In the genomic region with DNA sequence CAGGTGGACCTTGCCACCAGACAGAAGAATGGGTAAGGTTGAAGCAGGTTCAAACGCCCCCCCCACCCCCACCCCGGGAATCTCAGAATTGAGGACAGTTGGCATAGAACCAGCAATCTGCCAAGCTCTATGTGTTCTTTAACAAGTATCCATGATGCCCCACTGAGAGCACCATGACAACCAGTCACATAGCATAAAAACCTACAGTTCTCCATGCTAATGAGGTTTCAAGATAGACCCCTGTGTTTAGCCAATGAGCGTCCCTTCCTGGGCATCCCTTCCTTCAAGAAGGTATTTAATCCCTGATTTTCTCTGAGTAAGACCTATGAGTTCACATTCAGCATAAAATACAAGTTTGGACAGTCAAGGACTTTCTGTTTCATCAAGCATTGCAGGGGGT, we compare ENCODE assay signal across 20 mouse cellular contexts.
DNase-seq lines count a peak whose midpoint lies in the region; ATAC-seq lines count a peak whose summit lies in the region.
"Had no signal": no experiment of that assay in that cellular context is flagged by ENCODE, and none has a peak within 500 bp of the region (broad histone marks: within the 10 kb centered on the region; RNA-seq: fewer than 3 reads in every experiment).

No protein-coding gene starts in this region.

- no peak overlapping the region for H3K27ac ChIP-seq in forebrain, embryonic 11.5 days (ENCODE audit: low read depth, low read length)
- H3K27ac ChIP-seq in forebrain, embryonic 10.5 days, result no peak overlapping the region
- no peak overlapping the region for H3K27ac ChIP-seq in neural tube, embryonic 11.5 days (ENCODE audit: low read depth, low read length)
- H3K27ac ChIP-seq in hindbrain, embryonic 13.5 days, result no peak overlapping the region
- H3K27ac ChIP-seq in neural tube, embryonic 13.5 days (replicated peaks), result no peak overlapping the region
- H3K27ac ChIP-seq: heart, adult 2 months; kidney, embryonic 15.5 days; limb, embryonic 12.5 days; macrophage had no signal

- no peak overlapping the region for H3K4me3 ChIP-seq in forebrain, embryonic 11.5 days (ENCODE audit: low read depth, low read length)
- no peak overlapping the region for H3K4me3 ChIP-seq in forebrain, embryonic 10.5 days
- no peak overlapping the region for H3K4me3 ChIP-seq in neural tube, embryonic 11.5 days (ENCODE audit: low read depth, low read length)
- H3K4me3 ChIP-seq in hindbrain, embryonic 13.5 days, result no peak overlapping the region
- no peak overlapping the region for H3K4me3 ChIP-seq in neural tube, embryonic 13.5 days
- H3K4me3 ChIP-seq: heart, adult 2 months; kidney, embryonic 15.5 days; limb, embryonic 12.5 days had no signal

- no peaks in the 10 kb centered on the region for H3K27me3 ChIP-seq in forebrain, embryonic 11.5 days (ENCODE audit: control insufficient read depth, insufficient read depth, low read length)
- H3K27me3 ChIP-seq in forebrain, embryonic 10.5 days (ENCODE audit: poor library complexity, severe bottlenecking), result no peaks in the 10 kb centered on the region
- H3K27me3 ChIP-seq in neural tube, embryonic 11.5 days (ENCODE audit: control insufficient read depth, insufficient read depth, low read length), result no peaks in the 10 kb centered on the region
- H3K27me3 ChIP-seq in hindbrain, embryonic 13.5 days, result no peaks in the 10 kb centered on the region
- H3K27me3 ChIP-seq in neural tube, embryonic 13.5 days, result no peaks in the 10 kb centered on the region
- H3K27me3 ChIP-seq: kidney, embryonic 15.5 days; limb, embryonic 12.5 days had no signal

- H3K9me3 ChIP-seq in forebrain, embryonic 11.5 days (ENCODE audit: control insufficient read depth, low read length), result no peaks in the 10 kb centered on the region
- H3K9me3 ChIP-seq in forebrain, embryonic 10.5 days, result no peaks in the 10 kb centered on the region
- H3K9me3 ChIP-seq in neural tube, embryonic 11.5 days (ENCODE audit: control insufficient read depth, low read length), result no peaks in the 10 kb centered on the region
- no peaks in the 10 kb centered on the region for H3K9me3 ChIP-seq in hindbrain, embryonic 13.5 days
- H3K9me3 ChIP-seq in neural tube, embryonic 13.5 days, result no peaks in the 10 kb centered on the region
- H3K9me3 ChIP-seq: kidney, embryonic 15.5 days; limb, embryonic 12.5 days had no signal

- DNase-seq in forebrain, embryonic 11.5 days (ENCODE audit: low spot score), result no peak
- DNase-seq in forebrain, embryonic 10.5 days (ENCODE audit: extremely low spot score, low spot score), result no peak
- no peak for DNase-seq in neural tube, embryonic 11.5 days (ENCODE audit: low spot score)
- DNase-seq in neural tube, embryonic 10.5 days (ENCODE audit: extremely low spot score, low spot score), result no peak
- no peak for DNase-seq in kidney, postnatal 10 days
- DNase-seq: adrenal gland, postnatal 10 days; cerebellum, adult 9-10 months; gastrocnemius, postnatal 36 days; heart, adult 2 months; kidney, adult 11 months; kidney, postnatal 4 days; liver, postnatal 0 days had no signal

- no peak overlapping the region for H3K9ac ChIP-seq in forebrain, embryonic 11.5 days (ENCODE audit: low read length)
- H3K9ac ChIP-seq in neural tube, embryonic 11.5 days (ENCODE audit: low read length), result no peak overlapping the region
- no peak overlapping the region for H3K9ac ChIP-seq in hindbrain, embryonic 13.5 days
- H3K9ac ChIP-seq in neural tube, embryonic 13.5 days, result no peak overlapping the region
- H3K9ac ChIP-seq: kidney, embryonic 15.5 days; limb, embryonic 12.5 days; liver, postnatal 0 days had no signal

- no peaks in the 10 kb centered on the region for H3K4me1 ChIP-seq in forebrain, embryonic 11.5 days (replicated peaks; ENCODE audit: control insufficient read depth, insufficient read depth, low read length)
- H3K4me1 ChIP-seq in forebrain, embryonic 10.5 days, result no peaks in the 10 kb centered on the region
- no peaks in the 10 kb centered on the region for H3K4me1 ChIP-seq in neural tube, embryonic 11.5 days (ENCODE audit: control insufficient read depth, insufficient read depth, low read length)
- peaks cover 9% of the 10 kb centered on the region for H3K4me1 ChIP-seq in hindbrain, embryonic 13.5 days (replicated peaks)
- peaks cover 3% of the 10 kb centered on the region; the same call in 1 of the 2 replicates for H3K4me1 ChIP-seq in neural tube, embryonic 13.5 days (replicated peaks)
- H3K4me1 ChIP-seq: kidney, embryonic 15.5 days; limb, embryonic 12.5 days had no signal

- peak; percentile 58 for ATAC-seq in forebrain, embryonic 11.5 days (replicated peaks; ENCODE audit: low FRiP score)
- ATAC-seq in neural tube, embryonic 11.5 days (ENCODE audit: insufficient read depth, low FRiP score, low TSS enrichment), result peak; percentile 73
- ATAC-seq in hindbrain, embryonic 13.5 days (ENCODE audit: low FRiP score), result peak; percentile 80; the same call in 1 of the 2 replicates
- ATAC-seq in neural tube, embryonic 13.5 days (ENCODE audit: low read depth), result peak; percentile 77; the same call in 1 of the 2 replicates
- ATAC-seq in CD4-positive, CD25-positive, alpha-beta regulatory T cell, adult 4 months, result no peak
- ATAC-seq: liver, postnatal 0 days; lung, postnatal 0 days had no signal

- H3K36me3 ChIP-seq in forebrain, embryonic 11.5 days (ENCODE audit: control insufficient read depth, insufficient read depth, low read length), result no peaks in the 10 kb centered on the region
- no peaks in the 10 kb centered on the region for H3K36me3 ChIP-seq in forebrain, embryonic 10.5 days (replicated peaks)
- H3K36me3 ChIP-seq in neural tube, embryonic 11.5 days (ENCODE audit: control insufficient read depth, insufficient read depth, low read length), result no peaks in the 10 kb centered on the region
- no peaks in the 10 kb centered on the region for H3K36me3 ChIP-seq in hindbrain, embryonic 13.5 days
- no peaks in the 10 kb centered on the region for H3K36me3 ChIP-seq in neural tube, embryonic 13.5 days
- H3K36me3 ChIP-seq: kidney, embryonic 15.5 days; limb, embryonic 12.5 days had no signal

- no peak overlapping the region for H3K4me2 ChIP-seq in forebrain, embryonic 11.5 days (ENCODE audit: low read depth, low read length, severe bottlenecking)
- H3K4me2 ChIP-seq in neural tube, embryonic 11.5 days (ENCODE audit: low read depth), result no peak overlapping the region
- no peak overlapping the region for H3K4me2 ChIP-seq in hindbrain, embryonic 13.5 days
- H3K4me2 ChIP-seq in neural tube, embryonic 13.5 days, result no peak overlapping the region
- H3K4me2 ChIP-seq: kidney, embryonic 15.5 days; limb, embryonic 12.5 days; liver, embryonic 11.5 days had no signal

- 78% methylated on average over 3 of the region's 3 CpGs for WGBS in forebrain, embryonic 11.5 days
- 81% methylated on average over 3 of the region's 3 CpGs for WGBS in forebrain, embryonic 10.5 days
- 74% methylated on average over 3 of the region's 3 CpGs for WGBS in neural tube, embryonic 11.5 days
- WGBS in hindbrain, embryonic 13.5 days, result 48% methylated on average over 3 of the region's 3 CpGs
- WGBS in neural tube, embryonic 13.5 days, result 44% methylated on average over 3 of the region's 3 CpGs
